Mouse (Mus musculus) liver, embryonic 15.5 days (tissue): ENCODE measurements around the gene Adam21. TPM values are rescaled to one million over a fixed set of nuclear protein-coding genes. Genes with fewer than 3 reads are reported as not detected.
"Not testable (repeated sequence)": the region's sequence is repeated elsewhere in the genome, so short reads cannot be mapped to it uniquely, and the experiment has no call there.

Experiments used
- ATAC-seq: fragments of 200-750 bp; cut with Nextera tagmentation; 2 replicates; pipeline ENCODE4 v1.8.0; 2017; ENCODE audit warnings: moderate number of reproducible peaks, mild to moderate bottlenecking, moderate library complexity; ENCODE audit not compliant: insufficient read depth
- H3K27ac ChIP-seq: fragments of 300-500 bp; sonication (generic); replicated peaks from 2 replicates; pipeline ENCODE4 v1.5.1; 2015; ENCODE audit warnings: mild to moderate bottlenecking, inconsistent platforms
- H3K27me3 ChIP-seq: fragments of 300-500 bp; sonication (generic); 2 replicates; pipeline ENCODE4 v1.6.1; 2015; ENCODE audit warnings: mild to moderate bottlenecking, inconsistent platforms
- H3K36me3 ChIP-seq: fragments of 300-500 bp; sonication (generic); replicated peaks from 2 replicates; pipeline ENCODE4 v1.6.1; 2015; ENCODE audit warnings: moderate library complexity, mild to moderate bottlenecking, inconsistent platforms
- H3K4me1 ChIP-seq: fragments of 300-500 bp; sonication (generic); replicated peaks from 2 replicates; pipeline ENCODE4 v1.6.1; 2015; ENCODE audit warnings: inconsistent platforms
- H3K4me2 ChIP-seq: fragments of 300-500 bp; sonication (generic); 2 replicates; pipeline ENCODE4 v1.6.1; 2015; ENCODE audit warnings: moderate library complexity, mild to moderate bottlenecking, inconsistent platforms
- H3K4me3 ChIP-seq: fragments of 300-500 bp; sonication (generic); replicated peaks from 2 replicates; pipeline ENCODE4 v1.5.1; 2015; ENCODE audit warnings: mild to moderate bottlenecking, inconsistent platforms
- H3K9ac ChIP-seq: fragments of 300-500 bp; sonication (generic); 2 replicates; pipeline ENCODE4 v1.6.1; 2015; ENCODE audit warnings: moderate library complexity, mild to moderate bottlenecking, inconsistent platforms
- H3K9me3 ChIP-seq: fragments of 300-500 bp; sonication (generic); replicated peaks from 2 replicates; pipeline ENCODE4 v1.6.1; 2016; ENCODE audit warnings: inconsistent platforms
- WGBS: fragments of 180-500 bp; shearing (Covaris S2); methylation state at CpG from one replicate; pipeline ENCODE4 v1.1.7; 2015; ENCODE audit warnings: mixed read lengths; ENCODE audit not compliant: insufficient replicate concordance; 5-methylcytosine and 5-hydroxymethylcytosine counted together
- polyA plus RNA-seq: library from polyadenylated mRNA; unstranded; fragments of >200 nt; fragmentation: Nextera tagmentation; extraction: Ambion mirVana; gene quantifications from 2 replicates; pipeline ENCODE4 v1.2.1, GENCODE M21; 2015

The Adam21 gene
- polyA plus RNA-seq, 1 experiment from 2014 or later, result not detected

DNA sequence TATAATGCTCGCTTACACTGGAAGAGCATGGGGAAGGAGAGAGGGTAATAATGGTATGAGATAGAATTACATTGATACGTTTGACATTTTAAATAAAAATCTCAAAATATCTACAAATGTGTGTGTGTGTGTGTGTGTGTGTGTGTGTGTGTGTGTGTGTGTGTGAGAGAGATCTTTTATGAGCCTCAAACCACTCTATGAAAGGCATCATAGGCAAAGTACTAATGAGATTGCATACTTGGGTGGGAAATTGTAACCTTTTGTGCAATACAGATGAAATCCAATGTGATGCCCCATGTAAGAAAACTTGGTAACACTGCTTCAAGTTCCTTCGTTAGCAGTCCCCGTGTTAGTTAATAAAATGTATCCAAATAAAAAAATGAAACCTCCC, 35.2 kb downstream of the Adam21 start:
- WGBS, result 25% methylated on average over 4 of the region's 4 CpGs
- Histone ChIP-seq H3K4me1 (peaks cover 14% of the 10 kb centered on the region), H3K9me3 (no peaks in the 10 kb centered on the region), H3K27ac (peak overlapping the region; percentile 79), H3K4me2 (peak overlapping the region; percentile 75), H3K9ac (peak overlapping the region; percentile 62), H3K36me3 (no peaks in the 10 kb centered on the region), H3K27me3 (no peaks in the 10 kb centered on the region), H3K4me3 (peak overlapping the region; percentile 73)
- no peak for ATAC-seq

DNA sequence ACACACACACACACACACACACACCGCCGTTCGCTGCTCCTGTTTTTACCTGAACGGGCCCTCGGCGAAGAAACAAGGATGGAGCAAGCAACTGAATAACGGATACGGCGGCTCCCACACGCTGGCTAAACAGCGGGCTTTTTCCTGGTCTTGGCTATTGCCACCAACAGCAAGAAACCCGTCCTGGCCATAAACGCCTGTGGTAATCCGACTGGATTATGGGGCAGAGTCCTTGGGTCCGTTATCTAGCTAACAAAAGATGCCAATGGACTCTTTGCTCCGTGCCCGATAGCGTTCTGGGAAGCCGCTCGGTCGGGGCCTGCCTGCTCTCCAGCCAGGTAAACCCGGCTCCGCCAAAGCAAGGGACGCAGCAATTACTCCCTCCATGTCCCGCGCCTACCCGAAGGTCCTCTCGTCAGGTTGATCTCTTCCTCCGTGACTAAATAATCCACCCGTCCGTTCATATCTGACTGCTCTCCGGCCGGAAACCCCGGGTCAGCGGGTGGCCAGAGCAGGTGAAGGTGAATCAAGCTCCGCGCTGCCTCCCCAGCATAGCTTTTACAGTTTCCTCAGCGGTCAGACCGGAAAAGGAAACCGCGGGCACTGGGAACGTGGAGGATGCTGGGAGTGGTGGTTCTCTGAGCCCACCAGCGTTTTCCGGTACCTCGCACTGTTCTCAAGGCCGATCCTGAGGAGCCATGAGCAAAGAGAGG, 35.8 kb downstream of the Adam21 start, which contains the start of the genes Gm20498 and Synj2bp:
Gene Gm20498 (minus strand): TSS at position 590 of the 713 bp plus-strand sequence.
Gene Synj2bp (minus strand): TSS at position 596 of the 713 bp plus-strand sequence.
- ATAC-seq, result peak; percentile 86
- H3K36me3 ChIP-seq, result no peaks in the 10 kb centered on the region
- WGBS, result under 1% methylated on average over 46 of the region's 46 CpGs

GRCm38 (mm10) chr12:81530587-81530986, 37.7 kb downstream of the Adam21 start:
- not testable (repeated sequence) for H3K27ac ChIP-seq, ATAC-seq, H3K9me3 ChIP-seq, H3K27me3 ChIP-seq, H3K4me2 ChIP-seq, H3K4me3 ChIP-seq, H3K36me3 ChIP-seq, H3K9ac ChIP-seq
- H3K4me1 ChIP-seq, result peaks cover 14% of the 10 kb centered on the region
- 62% methylated on average over 8 of the region's 8 CpGs for WGBS

More for the DNA sequence above, 35.8 kb downstream of the Adam21 start, which contains the start of the genes Gm20498 and Synj2bp:
- Histone ChIP-seq H3K9ac (peak within 1 kb of the TSS; percentile 62), H3K4me3 (peak within 1 kb of the TSS; percentile 73), H3K27me3 (no peaks in the 10 kb centered on the region), H3K9me3 (no peaks in the 10 kb centered on the region), H3K4me1 (peaks cover 14% of the 10 kb centered on the region), H3K4me2 (peak within 1 kb of the TSS; percentile 75), H3K27ac (peak within 1 kb of the TSS; percentile 79)

Other genes with a start within 250 kb of the Adam21 start
- gene Slc8a3, start 235.3 kb downstream of the Adam21 start, polyA plus RNA-seq, result 0.02 and 0.03 TPM in 2 replicates
- 0.06 and 0.13 TPM in 2 replicates for gene Gm4787, start 189.0 kb downstream of the Adam21 start, polyA plus RNA-seq
- 0.08 and 0.21 TPM in 2 replicates for gene Adam4, start 146.5 kb downstream of the Adam21 start, polyA plus RNA-seq
- gene Cox16, start 83.3 kb downstream of the Adam21 start, polyA plus RNA-seq, result 52.7 and 64.5 TPM in 2 replicates
- gene Gm20498, start 35.6 kb downstream of the Adam21 start, polyA plus RNA-seq, result 10.4 and 11.1 TPM in 2 replicates
- 13.0 and 13.2 TPM in 2 replicates for gene Synj2bp, start 35.6 kb downstream of the Adam21 start, polyA plus RNA-seq
- gene Med6, start 26.5 kb upstream of the Adam21 start, polyA plus RNA-seq, result 31.8 and 33.2 TPM in 2 replicates
- gene Ttc9, start 62.8 kb upstream of the Adam21 start, polyA plus RNA-seq, result 0.20 and 0.24 TPM in 2 replicates
- gene Map3k9, start 212.7 kb upstream of the Adam21 start, polyA plus RNA-seq, result 0.10 and 0.20 TPM in 2 replicates